Mouse (Mus musculus): ENCODE data around the gene Angptl8.

Angptl8 gene

GRCm38 (mm10) chr9:21816716-21817305 is 18.5 kb upstream of the Angptl8 start:
- DNase-seq (ENCODE audit: low spot score), result no peak

DNA sequence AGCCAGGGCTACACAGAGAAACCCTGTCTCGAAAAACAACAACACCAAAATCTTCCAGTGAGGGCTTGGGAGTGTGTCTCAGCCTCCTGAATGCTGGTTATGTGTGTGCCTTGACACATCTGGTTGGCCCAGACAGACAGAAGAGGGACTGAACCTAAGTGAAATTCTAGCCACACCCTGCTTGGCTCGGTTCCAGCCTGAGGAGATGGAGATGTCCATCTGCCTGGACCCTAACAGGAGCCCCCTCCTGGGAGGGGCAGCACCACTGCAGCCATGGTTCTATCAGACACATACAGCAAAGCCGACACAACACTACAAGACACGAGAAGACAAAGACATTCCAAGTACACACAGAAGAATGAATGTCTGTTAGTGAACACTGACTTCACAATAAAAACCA is 17.2 kb upstream of the Angptl8 start:
- DNase-seq (ENCODE audit: low spot score), result no peak

- no peak for DNase-seq (ENCODE audit: low spot score)
Observed at GRCm38 (mm10) chr9:21818561-21818960, 16.7 kb upstream of the Angptl8 start.

DNA sequence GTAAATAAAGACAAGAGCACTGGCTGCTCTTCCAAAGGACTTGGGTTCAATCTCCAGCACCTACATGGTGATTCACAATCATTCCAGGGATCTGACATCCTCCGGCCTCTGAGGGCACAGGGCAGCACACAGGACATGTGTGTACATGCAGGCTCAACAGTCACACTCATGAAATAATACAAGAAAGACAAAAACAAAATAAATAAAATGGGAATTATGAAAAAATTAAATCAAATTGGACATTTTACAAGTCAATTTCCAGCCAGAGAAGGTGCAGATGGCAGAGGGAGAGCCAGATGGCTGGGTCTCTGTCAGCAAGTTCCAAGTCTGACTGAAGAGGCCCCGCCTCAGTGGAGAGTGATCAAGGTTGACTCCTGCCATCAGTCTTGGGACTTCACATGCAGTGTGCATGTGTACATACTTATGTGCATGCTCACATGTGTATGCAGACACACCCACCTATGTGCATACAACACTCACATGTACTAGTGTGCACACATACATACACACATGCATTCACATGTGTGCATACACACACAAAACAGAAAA is 16.1 kb upstream of the Angptl8 start:
- DNase-seq (ENCODE audit: low spot score), result no peak

GRCm38 (mm10) chr9:21820183-21820582 is 15.1 kb upstream of the Angptl8 start:
- no peak for DNase-seq (ENCODE audit: low spot score)

- no peak for DNase-seq (ENCODE audit: low spot score)
Observed at GRCm38 (mm10) chr9:21822686-21823085, 12.6 kb upstream of the Angptl8 start.

- no peak for DNase-seq (ENCODE audit: low spot score)
Observed at GRCm38 (mm10) chr9:21823957-21824356, 11.4 kb upstream of the Angptl8 start.

DNA sequence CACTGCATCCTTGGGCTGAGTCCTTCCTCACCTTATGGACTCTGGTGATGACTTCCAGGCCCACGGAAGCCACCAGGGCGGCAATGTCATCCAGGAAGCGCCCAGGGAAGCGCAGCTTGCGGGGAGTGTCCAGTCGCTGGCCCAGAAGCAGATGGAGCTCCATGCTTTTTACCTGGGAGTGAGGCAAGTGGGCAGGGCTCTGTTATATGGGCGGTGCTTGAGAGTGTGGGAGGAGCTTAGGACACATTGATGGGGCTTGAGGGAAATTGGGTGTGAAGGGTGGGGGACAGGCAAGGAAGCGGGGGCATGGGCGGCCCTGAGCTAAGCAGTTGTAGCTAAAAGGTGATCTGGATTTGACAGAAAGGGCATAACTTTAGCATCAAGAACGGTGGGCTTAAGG is 10.9 kb upstream of the Angptl8 start:
- DNase-seq (ENCODE audit: low spot score), result no peak

GRCm38 (mm10) chr9:21829834-21830460 is 5.4 kb upstream of the Angptl8 start:
- no peak for DNase-seq (ENCODE audit: low spot score)

- DNase-seq (ENCODE audit: low spot score), result no peak
Observed at GRCm38 (mm10) chr9:21830461-21830850, 4.9 kb upstream of the Angptl8 start.

GRCm38 (mm10) chr9:21830936-21831335 is 4.4 kb upstream of the Angptl8 start:
- DNase-seq (ENCODE audit: low spot score), result no peak

- no peak for DNase-seq (ENCODE audit: low spot score)
Observed at GRCm38 (mm10) chr9:21831558-21832240, 3.6 kb upstream of the Angptl8 start.

DNA sequence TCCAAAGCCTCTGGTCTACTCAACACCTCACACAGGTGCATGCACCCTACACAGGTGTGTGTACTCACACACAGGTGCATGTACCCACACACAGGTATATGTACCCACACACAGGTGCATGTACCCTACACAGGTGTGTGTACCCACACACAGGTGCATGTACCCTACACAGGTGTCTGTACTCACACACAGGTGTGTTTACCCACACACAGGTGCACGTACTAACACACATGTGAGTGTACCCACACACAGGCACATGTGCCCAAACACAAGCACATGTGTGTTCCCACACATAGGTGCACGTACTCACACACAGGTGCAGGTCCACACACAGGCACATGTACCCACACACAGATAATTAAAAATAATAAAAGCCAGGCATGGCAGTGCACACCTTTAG is 2.4 kb downstream of the Angptl8 start:
- no peak for DNase-seq (ENCODE audit: low spot score)

DNA sequence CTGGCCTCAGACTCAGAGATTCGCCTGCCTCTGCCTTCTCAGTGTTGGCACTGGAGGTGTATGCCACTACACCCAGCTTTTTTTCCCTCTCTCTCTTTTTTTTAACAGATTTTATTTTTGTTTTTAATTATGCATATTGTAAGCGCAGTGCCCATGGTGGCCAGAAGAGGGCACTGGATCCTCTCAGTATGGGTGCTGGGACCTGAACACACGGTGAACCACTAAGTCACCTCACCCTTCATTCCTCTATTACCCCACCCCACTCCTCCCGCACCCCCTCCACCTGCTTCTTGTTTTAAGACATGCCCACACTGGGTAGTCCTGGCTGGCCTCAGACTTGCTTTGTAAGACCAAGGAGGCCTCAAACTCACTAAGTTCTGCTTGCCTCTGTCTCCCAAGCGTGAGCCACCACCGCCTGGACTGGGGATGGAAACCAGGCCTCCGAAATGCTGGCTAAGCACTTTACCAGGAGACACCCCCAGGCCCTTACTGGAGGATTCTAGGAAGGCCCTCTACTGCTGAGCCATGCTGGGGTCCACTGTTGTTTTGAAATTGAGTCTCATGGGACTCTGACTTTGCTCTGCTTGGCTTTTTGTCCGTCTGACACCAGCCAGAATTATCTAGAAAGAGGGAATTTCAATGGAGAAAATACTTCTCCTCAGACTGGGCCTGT is 4.9 kb downstream of the Angptl8 start:
- DNase-seq (ENCODE audit: low spot score), result no peak

- DNase-seq (ENCODE audit: low spot score), result no peak
Observed at GRCm38 (mm10) chr9:21841340-21841739, 6.0 kb downstream of the Angptl8 start.

DNA sequence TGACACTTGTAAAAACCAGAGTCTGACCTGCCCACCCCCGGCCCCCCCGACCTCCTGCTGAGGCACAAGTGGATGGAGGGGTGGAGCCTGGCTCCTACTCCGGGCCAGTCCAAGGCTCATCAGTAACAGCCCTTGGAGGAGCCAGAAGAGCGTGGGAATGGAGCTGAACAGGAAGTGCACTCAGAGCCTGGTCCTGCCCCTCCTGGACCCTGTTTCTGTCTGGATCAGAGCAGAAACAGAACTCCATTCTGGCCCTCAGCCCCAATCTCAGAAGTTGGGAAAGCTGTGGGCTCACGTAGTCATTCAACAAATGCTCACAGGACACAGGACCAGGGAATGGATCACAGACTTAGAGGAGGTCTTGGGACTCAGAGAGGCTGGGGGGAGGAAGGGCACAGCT is 7.1 kb downstream of the Angptl8 start:
- DNase-seq (ENCODE audit: low spot score), result no peak

GRCm38 (mm10) chr9:21843086-21843485 is 7.8 kb downstream of the Angptl8 start:
- no peak for DNase-seq (ENCODE audit: low spot score)

GRCm38 (mm10) chr9:21845381-21846080 is 10.2 kb downstream of the Angptl8 start:
- no peak for DNase-seq (ENCODE audit: low spot score)

- no peak for DNase-seq (ENCODE audit: low spot score)
Observed at GRCm38 (mm10) chr9:21846755-21847341, 11.5 kb downstream of the Angptl8 start.

DNA sequence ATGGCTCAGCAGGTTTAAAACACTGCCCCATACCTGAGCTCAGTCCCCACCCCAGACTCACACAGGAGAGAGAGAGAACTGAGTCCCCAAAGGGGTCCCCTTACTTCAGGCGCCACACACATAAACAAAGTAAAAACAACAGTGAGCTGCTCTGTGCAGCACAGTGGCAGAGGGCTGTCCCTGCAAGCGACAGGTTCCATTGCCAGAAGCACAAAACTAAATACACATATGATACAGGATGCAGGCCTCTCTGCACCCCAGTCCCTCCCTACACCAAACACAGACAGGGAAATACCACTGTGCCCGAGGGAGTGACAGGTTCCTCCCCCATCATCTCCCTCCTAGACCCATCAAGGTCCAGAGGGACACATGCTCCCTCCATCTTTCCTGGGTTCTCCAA is 12.1 kb downstream of the Angptl8 start:
- no peak for DNase-seq (ENCODE audit: low spot score)

- DNase-seq (ENCODE audit: low spot score), result no peak
Observed at GRCm38 (mm10) chr9:21847926-21848325, 12.6 kb downstream of the Angptl8 start.
